Mouse (Mus musculus) intestine, embryonic 15.5 days (tissue): ENCODE measurements around the gene Inppl1. TPM values are rescaled to one million over a fixed set of nuclear protein-coding genes. Genes with fewer than 3 reads are reported as not detected.

Experiments
- ATAC-seq: fragments of 200-750 bp; cut with Nextera tagmentation; 2 replicates; pipeline ENCODE4 v1.8.0; 2017; ENCODE audit warnings: moderate TSS enrichment, moderate library complexity
- H3K27ac ChIP-seq: fragments of 300-500 bp; sonication (generic); 2 replicates; pipeline ENCODE4 v1.5.1; 2015; ENCODE audit warnings: mild to moderate bottlenecking, inconsistent platforms
- H3K27me3 ChIP-seq: fragments of 300-500 bp; sonication (generic); replicated peaks from 2 replicates; pipeline ENCODE4 v1.6.1; 2015; ENCODE audit warnings: inconsistent platforms
- H3K36me3 ChIP-seq: fragments of 300-500 bp; sonication (generic); 2 replicates; pipeline ENCODE4 v1.6.1; 2015; ENCODE audit warnings: inconsistent platforms
- H3K4me1 ChIP-seq: fragments of 300-500 bp; sonication (generic); replicated peaks from 2 replicates; pipeline ENCODE4 v1.6.1; 2015; ENCODE audit warnings: inconsistent platforms
- H3K4me2 ChIP-seq: fragments of 300-500 bp; sonication (generic); replicated peaks from 2 replicates; pipeline ENCODE4 v1.6.1; 2015; ENCODE audit warnings: mild to moderate bottlenecking, inconsistent platforms
- H3K4me3 ChIP-seq: fragments of 300-500 bp; sonication (generic); replicated peaks from 2 replicates; pipeline ENCODE4 v1.5.1; 2015; ENCODE audit warnings: inconsistent platforms
- H3K9ac ChIP-seq: fragments of 300-500 bp; sonication (generic); 2 replicates; pipeline ENCODE4 v1.6.1; 2015; ENCODE audit warnings: inconsistent platforms
- H3K9me3 ChIP-seq: fragments of 300-500 bp; sonication (generic); 2 replicates; pipeline ENCODE4 v1.6.1; 2016; ENCODE audit warnings: inconsistent platforms
- WGBS: fragments of 180-500 bp; shearing (Covaris S2); methylation state at CpG from one replicate; pipeline ENCODE4 v1.1.7; 2015; 5-methylcytosine and 5-hydroxymethylcytosine counted together
- polyA plus RNA-seq: library from polyadenylated mRNA; unstranded; fragments of >200 nt; fragmentation: Nextera tagmentation; extraction: Ambion mirVana; gene quantifications from 2 replicates; pipeline ENCODE4 v1.2.1, GENCODE M21; 2015

Gene Inppl1
- 34.9 and 35.4 TPM in 2 replicates for polyA plus RNA-seq

- peak within 1 kb of the TSS; percentile 83 for H3K4me3 ChIP-seq
- peak; percentile 88 for ATAC-seq
- H3K9me3 ChIP-seq: no peaks in the 10 kb centered on the region
- no peaks in the 10 kb centered on the region for H3K27me3 ChIP-seq
- WGBS: under 1% methylated on average over 64 of the region's 64 CpGs
- H3K36me3 ChIP-seq: peaks cover 7% of the 10 kb centered on the region
- peak within 1 kb of the TSS; percentile 95 for H3K27ac ChIP-seq
- H3K9ac ChIP-seq: peak within 1 kb of the TSS; percentile 99
- peaks cover 30% of the 10 kb centered on the region for H3K4me1 ChIP-seq
- peak within 1 kb of the TSS; percentile 77 for H3K4me2 ChIP-seq
These were observed at the start of gene Inppl1 for GRCm38 (mm10) chr7:101837606-101838471. Inppl1 (minus strand) TSS chr7:101838229.

DNA sequence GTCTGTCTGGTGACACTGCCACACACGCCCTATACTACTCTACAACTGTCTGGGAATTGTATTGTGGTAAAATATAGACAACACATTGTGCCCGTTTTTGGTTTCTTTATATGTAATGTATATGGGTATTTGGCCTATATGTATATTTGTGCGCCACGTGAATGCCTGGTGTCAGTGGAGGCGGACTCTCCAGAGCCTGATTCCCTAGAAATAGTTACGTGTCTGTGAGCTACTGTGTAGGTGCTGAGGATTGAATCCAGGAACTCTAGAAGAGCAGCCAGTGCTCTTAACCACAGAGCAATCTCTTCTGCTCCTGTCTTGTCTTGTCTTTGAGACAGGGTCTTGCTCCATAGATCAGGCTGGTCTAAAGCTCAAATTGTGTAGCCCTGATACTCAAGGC, 48.2 kb upstream of the Inppl1 start:
- H3K9ac ChIP-seq: no peak overlapping the region
- no peak overlapping the region for H3K4me2 ChIP-seq
- WGBS: 84% methylated on average over 6 of the region's 6 CpGs
- no peaks in the 10 kb centered on the region for H3K36me3 ChIP-seq
- H3K27ac ChIP-seq: no peak overlapping the region
- no peaks in the 10 kb centered on the region for H3K9me3 ChIP-seq
- ATAC-seq: no peak
- H3K27me3 ChIP-seq: no peaks in the 10 kb centered on the region
- no peaks in the 10 kb centered on the region for H3K4me1 ChIP-seq
- H3K4me3 ChIP-seq: no peak overlapping the region

DNA sequence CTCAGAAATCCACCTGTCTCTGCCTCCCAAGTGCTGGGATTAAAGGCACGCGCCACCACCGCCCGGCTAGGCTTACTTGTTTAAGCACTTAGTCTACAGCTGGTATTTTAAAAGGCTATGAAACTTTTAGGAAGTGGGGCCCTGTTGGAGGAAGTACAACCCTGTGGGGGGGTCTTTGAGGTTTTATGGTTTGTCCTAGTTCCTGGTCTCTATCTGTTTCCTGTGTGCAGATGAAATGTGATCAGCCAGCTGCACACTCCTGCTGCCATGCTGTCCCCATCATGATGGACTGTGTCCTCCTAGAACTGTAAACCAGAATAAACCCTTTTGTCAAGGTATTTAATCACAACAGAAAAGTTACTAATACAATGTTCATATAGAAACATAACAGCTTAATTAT, 46.1 kb upstream of the Inppl1 start:
- Histone ChIP-seq H3K36me3 (no peaks in the 10 kb centered on the region), H3K27ac (no peak overlapping the region), H3K4me1 (no peaks in the 10 kb centered on the region), H3K4me2 (no peak overlapping the region), H3K9ac (no peak overlapping the region), H3K4me3 (no peak overlapping the region), H3K27me3 (no peaks in the 10 kb centered on the region), H3K9me3 (no peaks in the 10 kb centered on the region)
- WGBS: 93% methylated on average over 4 of the region's 4 CpGs
- ATAC-seq: no peak

- 62% methylated on average over 9 of the region's 9 CpGs for WGBS
- H3K9ac ChIP-seq: no peak overlapping the region; the same call in 1 of the 2 replicates
- no peaks in the 10 kb centered on the region for H3K4me1 ChIP-seq
- H3K9me3 ChIP-seq: no peaks in the 10 kb centered on the region
- no peak overlapping the region for H3K27ac ChIP-seq
- ATAC-seq: no peak
- no peak overlapping the region for H3K4me2 ChIP-seq
- H3K36me3 ChIP-seq: no peaks in the 10 kb centered on the region
- no peaks in the 10 kb centered on the region for H3K27me3 ChIP-seq
- H3K4me3 ChIP-seq: no peak overlapping the region
These were observed 44.6 kb upstream of the Inppl1 start for GRCm38 (mm10) chr7:101882413-101883154.

- 78% methylated on average over 4 of the region's 4 CpGs for WGBS
These were observed 42.8 kb upstream of the Inppl1 start for GRCm38 (mm10) chr7:101880855-101881254.

GRCm38 (mm10) chr7:101875978-101876377, 37.9 kb upstream of the Inppl1 start:
- Histone ChIP-seq H3K9me3 (no peaks in the 10 kb centered on the region), H3K4me2 (no peak overlapping the region), H3K36me3 (no peaks in the 10 kb centered on the region), H3K4me1 (no peaks in the 10 kb centered on the region), H3K9ac (no peak overlapping the region), H3K27me3 (no peaks in the 10 kb centered on the region), H3K4me3 (no peak overlapping the region), H3K27ac (no peak overlapping the region)
- 98% methylated on average over 1 of the region's 1 CpGs for WGBS
- no peak for ATAC-seq

More at GRCm38 (mm10) chr7:101880855-101881254, 42.8 kb upstream of the Inppl1 start:
- H3K27ac ChIP-seq: no peak overlapping the region
- H3K4me3 ChIP-seq: no peak overlapping the region
- no peaks in the 10 kb centered on the region for H3K27me3 ChIP-seq
- H3K9ac ChIP-seq: no peak overlapping the region
- no peak for ATAC-seq
- no peaks in the 10 kb centered on the region for H3K4me1 ChIP-seq
- H3K4me2 ChIP-seq: no peak overlapping the region
- H3K36me3 ChIP-seq: no peaks in the 10 kb centered on the region
- no peaks in the 10 kb centered on the region for H3K9me3 ChIP-seq

GRCm38 (mm10) chr7:101871296-101871695, 33.3 kb upstream of the Inppl1 start:
- Histone ChIP-seq H3K9me3 (no peaks in the 10 kb centered on the region), H3K36me3 (no peaks in the 10 kb centered on the region), H3K4me2 (no peak overlapping the region; the same call in 1 of the 2 replicates), H3K4me1 (peaks cover 9% of the 10 kb centered on the region; the same call in 1 of the 2 replicates), H3K9ac (no peak overlapping the region), H3K4me3 (no peak overlapping the region), H3K27me3 (no peaks in the 10 kb centered on the region), H3K27ac (peak overlapping the region; percentile 84)
- ATAC-seq: peak; percentile 30
- 68% methylated on average over 3 of the region's 3 CpGs for WGBS

DNA sequence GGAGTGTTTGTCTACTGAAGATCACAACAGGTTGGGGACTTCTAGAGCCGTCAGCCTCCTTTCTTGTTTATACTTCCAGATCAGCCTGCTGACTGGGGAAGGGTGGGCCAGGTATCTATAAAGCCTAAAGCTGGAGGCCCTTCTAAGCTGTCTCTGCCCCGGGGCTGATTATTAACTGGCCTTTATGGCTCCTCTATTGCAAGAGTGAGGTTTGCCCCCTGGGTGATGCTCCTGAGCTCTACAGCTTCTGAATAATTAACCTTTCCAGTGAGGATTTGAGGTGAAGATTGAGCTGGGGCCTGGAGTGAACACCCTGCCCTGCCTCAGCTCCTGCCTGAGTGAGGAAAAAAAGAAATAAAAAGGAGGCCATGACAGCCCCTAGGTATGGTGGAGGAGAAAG, 32.6 kb upstream of the Inppl1 start, which contains the start of gene Folr1:
Gene Folr1, minus strand, starts transcription at position 160 of the 400 bp plus-strand sequence.
- H3K9me3 ChIP-seq: no peaks in the 10 kb centered on the region
- H3K27ac ChIP-seq: peak within 1 kb of the TSS; percentile 84
- H3K4me2 ChIP-seq: peak within 1 kb of the TSS; percentile 33
- ATAC-seq: peak; percentile 94
- H3K4me1 ChIP-seq: peaks cover 9% of the 10 kb centered on the region; the same call in 1 of the 2 replicates
- H3K4me3 ChIP-seq: peak within 1 kb of the TSS; percentile 37
- H3K36me3 ChIP-seq: no peaks in the 10 kb centered on the region
- H3K27me3 ChIP-seq: no peaks in the 10 kb centered on the region
- WGBS: 39% methylated on average over 2 of the region's 2 CpGs
- H3K9ac ChIP-seq: peak within 1 kb of the TSS; percentile 28; the same call in 1 of the 2 replicates

DNA sequence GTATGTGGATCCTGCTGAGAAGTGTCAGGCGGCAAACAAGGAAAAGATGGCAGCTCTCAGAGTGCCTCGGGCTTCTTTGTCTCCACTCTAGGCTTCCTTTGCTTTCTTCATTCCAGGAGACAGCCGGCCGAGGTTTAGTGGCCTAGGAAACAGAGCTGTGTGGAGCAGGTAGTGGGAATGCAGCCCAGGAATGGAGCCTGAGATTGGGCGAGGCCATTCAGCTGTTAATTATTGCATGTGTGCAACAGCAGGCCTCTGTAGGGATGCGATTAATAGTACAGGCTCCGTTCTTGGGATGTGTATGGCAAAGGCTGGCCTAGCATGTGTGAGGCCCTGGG, 31.1 kb upstream of the Inppl1 start:
- Histone ChIP-seq H3K27ac (peak overlapping the region; percentile 23; the same call in 1 of the 2 replicates), H3K27me3 (no peaks in the 10 kb centered on the region), H3K4me2 (peak overlapping the region; percentile 33), H3K36me3 (no peaks in the 10 kb centered on the region), H3K9ac (no peak overlapping the region), H3K4me3 (peak overlapping the region; percentile 37), H3K4me1 (peaks cover 9% of the 10 kb centered on the region; the same call in 1 of the 2 replicates), H3K9me3 (no peaks in the 10 kb centered on the region)
- ATAC-seq: no peak; the same call in 1 of the 2 replicates
- 64% methylated on average over 7 of the region's 7 CpGs for WGBS

DNA sequence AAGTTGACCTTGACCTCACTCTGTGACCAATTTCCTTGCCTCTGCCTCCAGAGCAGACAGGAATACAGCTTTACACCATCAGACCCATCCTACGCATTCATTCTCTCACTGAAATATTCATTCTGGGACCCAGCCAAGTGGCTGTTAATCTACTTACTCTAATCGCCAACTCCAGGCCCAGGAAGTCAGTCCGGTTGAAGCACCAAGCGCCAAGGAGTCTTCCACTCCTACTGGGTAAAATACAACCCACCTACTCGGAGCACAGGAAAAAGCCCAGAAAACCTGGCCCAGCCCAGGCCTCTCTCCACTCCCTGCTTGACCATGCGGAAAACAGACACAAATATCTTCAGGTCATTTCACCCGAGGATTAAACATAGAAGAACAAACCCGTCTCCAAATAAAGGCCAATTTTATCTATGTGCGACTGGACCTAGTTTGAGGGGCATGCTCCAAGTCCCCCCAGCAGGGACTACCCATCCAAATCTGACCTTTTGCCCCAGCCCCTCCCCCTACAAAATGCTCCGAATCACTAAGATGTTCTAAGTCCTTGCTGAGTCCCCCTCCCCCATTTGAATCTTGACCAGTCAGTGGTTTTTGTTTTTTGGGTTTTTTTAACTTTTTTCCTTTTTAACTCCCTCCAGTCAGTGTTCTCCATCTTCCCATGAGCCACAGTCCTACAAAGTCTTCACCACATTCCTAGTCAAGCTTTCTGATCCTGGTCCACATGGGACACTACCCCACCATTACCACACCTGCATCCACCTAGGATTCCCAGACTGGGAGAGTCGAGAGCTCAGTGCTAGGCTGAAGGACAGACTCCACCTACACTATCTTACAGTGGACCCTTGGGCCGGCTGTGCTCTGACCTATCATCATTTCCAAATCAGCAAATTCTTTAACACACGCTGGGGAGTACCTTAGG, 30.5 kb upstream of the Inppl1 start:
- peak overlapping the region; percentile 23; the same call in 1 of the 2 replicates for H3K27ac ChIP-seq
- H3K27me3 ChIP-seq: no peaks in the 10 kb centered on the region
- H3K4me3 ChIP-seq: peak overlapping the region; percentile 37
- no peaks in the 10 kb centered on the region for H3K9me3 ChIP-seq
- H3K9ac ChIP-seq: no peak overlapping the region
- H3K4me1 ChIP-seq: peaks cover 9% of the 10 kb centered on the region; the same call in 1 of the 2 replicates
- WGBS: 65% methylated on average over 13 of the region's 13 CpGs
- H3K4me2 ChIP-seq: peak overlapping the region; percentile 33
- 0 out of 2 replicates have a peak, but pooled peaks have one; percentile 16 for ATAC-seq
- no peaks in the 10 kb centered on the region for H3K36me3 ChIP-seq

- Histone ChIP-seq H3K4me2 (no peak overlapping the region), H3K36me3 (no peaks in the 10 kb centered on the region), H3K9ac (no peak overlapping the region), H3K27ac (no peak overlapping the region), H3K27me3 (no peaks in the 10 kb centered on the region), H3K9me3 (no peaks in the 10 kb centered on the region), H3K4me3 (no peak overlapping the region), H3K4me1 (peaks cover 9% of the 10 kb centered on the region; the same call in 1 of the 2 replicates)
- no peak for ATAC-seq
- 97% methylated on average over 4 of the region's 4 CpGs for WGBS
These were observed 29.5 kb upstream of the Inppl1 start for GRCm38 (mm10) chr7:101867482-101867881.
